Mouse (Mus musculus): ENCODE results near the gene Sppl3. TPM values are rescaled to one million over a fixed set of nuclear protein-coding genes. Genes with fewer than 3 reads are reported as not detected.

Gene Sppl3
- total and polyA plus RNA-seq, 3 experiments, result 14.3 to 29.2 (median 14.9) TPM

GRCm38 (mm10) chr5:115050776-115051175 lies 39.8 kb downstream of the Sppl3 start:
- H3K4me1 ChIP-seq (ENCODE audit: control insufficient read depth in 1 of 2, insufficient read depth in 2 of 2), result peaks cover 0 to 42% of the 10 kb centered on the region in 2 experiments; a peak in 2 of 4 replicates
- H3K9me3 ChIP-seq (replicated peaks; ENCODE audit: low read length), result no peaks in the 10 kb centered on the region
- H3K4me3 ChIP-seq (replicated peaks in 1 of 3; ENCODE audit: low read depth in 2 of 3, low read length in 2 of 3, poor library complexity in 1 of 3), result no peak overlapping the region
- TF ChIP-seq MAZ (IDR thresholded peaks at IDR 0.05; ENCODE audit: low read depth, low read length), result no peak
- TF ChIP-seq SIN3A (IDR thresholded peaks at IDR 0.05; ENCODE audit: low read length), result no peak
- TF ChIP-seq MAX (IDR thresholded peaks at IDR 0.05; ENCODE audit: low read length), result no peak
- TF ChIP-seq ETS1 (conservative IDR thresholded peaks at IDR 0.05; ENCODE audit: low read depth, low read length), result no peak
- TF ChIP-seq MYC (IDR thresholded peaks at IDR 0.05; ENCODE audit: low read depth, low read length), result no peak
- no peak for TF ChIP-seq ZKSCAN1 (IDR thresholded peaks at IDR 0.05; ENCODE audit: borderline replicate concordance, low read depth, low read length)
- no peak for TF ChIP-seq CTCF (conservative IDR thresholded peaks at IDR 0.05 in 1 of 2, IDR thresholded peaks at IDR 0.05 in 1 of 2; ENCODE audit: low read depth in 2 of 2, low read length in 2 of 2)
- in situ Hi-C loops (cut with MboI; ENCODE audit: low pct_ligation_motif_present, low pct_unique_long_range_greater_than_20kb, low sequenced_read_pairs) (no loop called here), dilution Hi-C loops (cut with MboI; ENCODE audit: extremely low pct_ligation_motif_present, extremely low pct_unique_long_range_greater_than_20kb, low sequenced_read_pairs) (no loop called here)
- peaks cover 23% of the 10 kb centered on the region for H3K79me2 ChIP-seq (replicated peaks; ENCODE audit: control insufficient read depth, extremely low read depth, insufficient read depth, poor library complexity, severe bottlenecking)
- no peak overlapping the region for H3K9ac ChIP-seq (ENCODE audit: insufficient read depth, low read depth)
- no peak overlapping the region for H3K27ac ChIP-seq (ENCODE audit: insufficient read depth, low read depth)
- H3K4me2 ChIP-seq (ENCODE audit: insufficient read depth, low read depth, poor library complexity, severe bottlenecking), result no peak overlapping the region
- no peak for DNase-seq (ENCODE audit: extremely low read depth)
- no peaks in the 10 kb centered on the region for H3K27me3 ChIP-seq (replicated peaks)
- peaks cover 0 to 29% of the 10 kb centered on the region in 2 experiments for H3K36me3 ChIP-seq (replicated peaks in 1 of 2; ENCODE audit: control insufficient read depth in 1 of 2, insufficient read depth in 1 of 2, low read length in 1 of 2)

- dilution Hi-C loops (cut with MboI; ENCODE audit: extremely low pct_ligation_motif_present, extremely low pct_unique_long_range_greater_than_20kb, low sequenced_read_pairs), result no loop called here
- Histone ChIP-seq H3K27me3 (replicated peaks) (no peaks in the 10 kb centered on the region), H3K79me2 (replicated peaks; ENCODE audit: control insufficient read depth, extremely low read depth, insufficient read depth, poor library complexity, severe bottlenecking) (peaks cover 25% of the 10 kb centered on the region), H3K36me3 (replicated peaks in 1 of 2; ENCODE audit: control insufficient read depth in 1 of 2, insufficient read depth in 1 of 2, low read length in 1 of 2) (peaks cover 0 to 39% of the 10 kb centered on the region in 2 experiments), H3K4me1 (ENCODE audit: control insufficient read depth in 1 of 2, insufficient read depth in 2 of 2) (peaks cover 0 to 34% of the 10 kb centered on the region in 2 experiments; a peak in 2 of 4 replicates), H3K9ac (ENCODE audit: insufficient read depth, low read depth) (no peak overlapping the region), H3K4me2 (ENCODE audit: insufficient read depth, low read depth, poor library complexity, severe bottlenecking) (no peak overlapping the region), H3K9me3 (replicated peaks; ENCODE audit: low read length) (no peaks in the 10 kb centered on the region), H3K27ac (ENCODE audit: insufficient read depth, low read depth) (no peak overlapping the region), H3K4me3 (replicated peaks in 1 of 3; ENCODE audit: low read depth in 2 of 3, low read length in 2 of 3, poor library complexity in 1 of 3) (no peak overlapping the region)
- no peak for TF ChIP-seq MAX (IDR thresholded peaks at IDR 0.05; ENCODE audit: low read length)
- no peak for TF ChIP-seq TBP (conservative IDR thresholded peaks at IDR 0.05; ENCODE audit: low read depth, low read length)
- no peak for TF ChIP-seq MEF2A (IDR thresholded peaks at IDR 0.05; ENCODE audit: borderline replicate concordance, low read depth, low read length)
- TF ChIP-seq MAZ (IDR thresholded peaks at IDR 0.05; ENCODE audit: low read depth, low read length), result no peak
- TF ChIP-seq PAX5 (IDR thresholded peaks at IDR 0.05; ENCODE audit: low read length), result no peak
- TF ChIP-seq ETS1 (conservative IDR thresholded peaks at IDR 0.05; ENCODE audit: low read depth, low read length), result no peak
- no peak for TF ChIP-seq SIN3A (IDR thresholded peaks at IDR 0.05; ENCODE audit: low read length)
- no peak for TF ChIP-seq RAD21 (IDR thresholded peaks at IDR 0.05; ENCODE audit: low read depth, low read length)
- TF ChIP-seq JUN (IDR thresholded peaks at IDR 0.05; ENCODE audit: insufficient read depth, low read depth, low read length), result no peak
- TF ChIP-seq ZKSCAN1 (IDR thresholded peaks at IDR 0.05; ENCODE audit: borderline replicate concordance, low read depth, low read length), result no peak
- TF ChIP-seq HCFC1 (IDR thresholded peaks at IDR 0.05; ENCODE audit: low read depth, low read length), result no peak
- TF ChIP-seq CHD1 (IDR thresholded peaks at IDR 0.05; ENCODE audit: low read depth, low read length), result no peak
- no peak for TF ChIP-seq ZNF384 (IDR thresholded peaks at IDR 0.05; ENCODE audit: low read depth, low read length)
- no peak for TF ChIP-seq MXI1 (IDR thresholded peaks at IDR 0.05; ENCODE audit: low read depth, low read length)
- no peak for DNase-seq (ENCODE audit: extremely low read depth)
- in situ Hi-C loops (cut with MboI; ENCODE audit: low pct_ligation_motif_present, low pct_unique_long_range_greater_than_20kb, low sequenced_read_pairs), result no loop called here
These were observed 41.6 kb downstream of the Sppl3 start for GRCm38 (mm10) chr5:115052546-115052945.

All from CH12.LX (cell line).